Mouse (Mus musculus): ENCODE data around the gene Umad1.

GRCm38 (mm10) chr6:8497868-8498257 lies 238.8 kb downstream of the Umad1 start:
- no peak for TF ChIP-seq EP300 (IDR thresholded peaks at IDR 0.05; ENCODE audit: low read depth)
- no peak for TF ChIP-seq CTCF (IDR thresholded peaks at IDR 0.05; ENCODE audit: low read depth)
